Mouse (Mus musculus): Measurements from ENCODE around the gene Itm2b. TPM values are rescaled to one million over a fixed set of nuclear protein-coding genes. Genes with fewer than 3 reads are reported as not detected.

The Itm2b gene
- polyA plus RNA-seq, 1 experiment from 2014 or later: 605 TPM

- H3K4me1 ChIP-seq (ENCODE audit: control insufficient read depth, low read depth, low read length): peaks cover 35% of the 10 kb centered on the region
- H3K9ac ChIP-seq (ENCODE audit: low read depth, low read length): peak overlapping the region; percentile 97
- H3K27ac ChIP-seq (ENCODE audit: low read length): peak overlapping the region; percentile 95
- ATAC-seq (ENCODE audit: low read depth): peak; percentile 9
- peak overlapping the region; percentile 98 for H3K4me3 ChIP-seq (ENCODE audit: low read depth, low read length)
- no peaks in the 10 kb centered on the region for H3K9me3 ChIP-seq (replicated peaks; ENCODE audit: control insufficient read depth, low read length)
- H3K4me2 ChIP-seq (ENCODE audit: low read depth, low read length): peak overlapping the region; percentile 92
- H3K27me3 ChIP-seq (ENCODE audit: control insufficient read depth, insufficient read depth, low read depth, low read length): no peaks in the 10 kb centered on the region
- peaks cover 3% of the 10 kb centered on the region for H3K36me3 ChIP-seq (ENCODE audit: control insufficient read depth, insufficient read depth)
- WGBS (ENCODE audit: insufficient replicate concordance): under 1% methylated on average over 55 of the region's 55 CpGs
Observed at GRCm38 (mm10) chr14:73324634-73325455, 60.2 kb downstream of the Itm2b start.

- Histone ChIP-seq H3K9ac (ENCODE audit: low read depth, low read length) (peak overlapping the region; percentile 97), H3K4me3 (ENCODE audit: low read depth, low read length) (peak overlapping the region; percentile 98)
- 53% methylated on average over 2 of the region's 2 CpGs for WGBS (ENCODE audit: insufficient replicate concordance)
Observed at GRCm38 (mm10) chr14:73323965-73324364, 61.1 kb downstream of the Itm2b start.

GRCm38 (mm10) chr14:73322142-73322541 is 62.9 kb downstream of the Itm2b start:
- ATAC-seq (ENCODE audit: low read depth): peak; percentile 25
- peak overlapping the region; percentile 92 for H3K4me2 ChIP-seq (ENCODE audit: low read depth, low read length)
- H3K27ac ChIP-seq (ENCODE audit: low read length): peak overlapping the region; percentile 90
- H3K27me3 ChIP-seq (ENCODE audit: control insufficient read depth, insufficient read depth, low read depth, low read length): no peaks in the 10 kb centered on the region
- H3K9me3 ChIP-seq (replicated peaks; ENCODE audit: control insufficient read depth, low read length): no peaks in the 10 kb centered on the region
- H3K36me3 ChIP-seq (ENCODE audit: control insufficient read depth, insufficient read depth): peaks cover 8% of the 10 kb centered on the region
- H3K4me1 ChIP-seq (ENCODE audit: control insufficient read depth, low read depth, low read length): peaks cover 40% of the 10 kb centered on the region
- peak overlapping the region; percentile 52 for H3K9ac ChIP-seq (ENCODE audit: low read depth, low read length)
- 14% methylated on average over 3 of the region's 3 CpGs for WGBS (ENCODE audit: insufficient replicate concordance)
- peak overlapping the region; percentile 50 for H3K4me3 ChIP-seq (ENCODE audit: low read depth, low read length)

More at GRCm38 (mm10) chr14:73323965-73324364, 61.1 kb downstream of the Itm2b start:
- no peak for ATAC-seq (ENCODE audit: low read depth)
- no peaks in the 10 kb centered on the region for H3K27me3 ChIP-seq (ENCODE audit: control insufficient read depth, insufficient read depth, low read depth, low read length)
- H3K4me1 ChIP-seq (ENCODE audit: control insufficient read depth, low read depth, low read length): peaks cover 36% of the 10 kb centered on the region
- peak overlapping the region; percentile 92 for H3K4me2 ChIP-seq (ENCODE audit: low read depth, low read length)
- H3K9me3 ChIP-seq (replicated peaks; ENCODE audit: control insufficient read depth, low read length): no peaks in the 10 kb centered on the region
- peak overlapping the region; percentile 44; the same call in 1 of the 2 replicates for H3K27ac ChIP-seq (ENCODE audit: low read length)
- H3K36me3 ChIP-seq (ENCODE audit: control insufficient read depth, insufficient read depth): peaks cover 4% of the 10 kb centered on the region

- Histone ChIP-seq H3K4me1 (ENCODE audit: control insufficient read depth, low read depth, low read length) (peaks cover 28% of the 10 kb centered on the region), H3K9me3 (replicated peaks; ENCODE audit: control insufficient read depth, low read length) (no peaks in the 10 kb centered on the region), H3K27me3 (ENCODE audit: control insufficient read depth, insufficient read depth, low read depth, low read length) (no peaks in the 10 kb centered on the region), H3K36me3 (ENCODE audit: control insufficient read depth, insufficient read depth) (peaks cover 8% of the 10 kb centered on the region), H3K9ac (ENCODE audit: low read depth, low read length) (no peak overlapping the region), H3K27ac (ENCODE audit: low read length) (no peak overlapping the region), H3K4me3 (ENCODE audit: low read depth, low read length) (no peak overlapping the region), H3K4me2 (ENCODE audit: low read depth, low read length) (no peak overlapping the region)
- ATAC-seq (ENCODE audit: low read depth): no peak
Observed at GRCm38 (mm10) chr14:73316933-73317332, 68.2 kb downstream of the Itm2b start.

GRCm38 (mm10) chr14:73313864-73314263 is 71.2 kb downstream of the Itm2b start:
- Histone ChIP-seq H3K4me2 (ENCODE audit: low read depth, low read length) (no peak overlapping the region), H3K27ac (ENCODE audit: low read length) (no peak overlapping the region), H3K9me3 (replicated peaks; ENCODE audit: control insufficient read depth, low read length) (no peaks in the 10 kb centered on the region), H3K27me3 (ENCODE audit: control insufficient read depth, insufficient read depth, low read depth, low read length) (no peaks in the 10 kb centered on the region), H3K4me3 (ENCODE audit: low read depth, low read length) (no peak overlapping the region), H3K4me1 (ENCODE audit: control insufficient read depth, low read depth, low read length) (peaks cover 14% of the 10 kb centered on the region), H3K36me3 (ENCODE audit: control insufficient read depth, insufficient read depth) (peaks cover 3% of the 10 kb centered on the region), H3K9ac (ENCODE audit: low read depth, low read length) (no peak overlapping the region)
- 78% methylated on average over 4 of the region's 4 CpGs for WGBS (ENCODE audit: insufficient replicate concordance)
- no peak for ATAC-seq (ENCODE audit: low read depth)

GRCm38 (mm10) chr14:73313396-73313795 is 71.7 kb downstream of the Itm2b start:
- Histone ChIP-seq H3K4me3 (ENCODE audit: low read depth, low read length) (no peak overlapping the region), H3K9ac (ENCODE audit: low read depth, low read length) (no peak overlapping the region), H3K4me1 (ENCODE audit: control insufficient read depth, low read depth, low read length) (peaks cover 11% of the 10 kb centered on the region), H3K4me2 (ENCODE audit: low read depth, low read length) (no peak overlapping the region), H3K27me3 (ENCODE audit: control insufficient read depth, insufficient read depth, low read depth, low read length) (no peaks in the 10 kb centered on the region), H3K9me3 (replicated peaks; ENCODE audit: control insufficient read depth, low read length) (no peaks in the 10 kb centered on the region), H3K36me3 (ENCODE audit: control insufficient read depth, insufficient read depth) (no peaks in the 10 kb centered on the region; the same call in 1 of the 2 replicates), H3K27ac (ENCODE audit: low read length) (no peak overlapping the region)
- peak; percentile 66 for ATAC-seq (ENCODE audit: low read depth)
- WGBS (ENCODE audit: insufficient replicate concordance): 45% methylated on average over 5 of the region's 5 CpGs

- Histone ChIP-seq H3K27me3 (ENCODE audit: control insufficient read depth, insufficient read depth, low read depth, low read length) (no peaks in the 10 kb centered on the region), H3K9ac (ENCODE audit: low read depth, low read length) (no peak overlapping the region), H3K27ac (ENCODE audit: low read length) (no peak overlapping the region), H3K4me1 (ENCODE audit: control insufficient read depth, low read depth, low read length) (peaks cover 11% of the 10 kb centered on the region), H3K4me2 (ENCODE audit: low read depth, low read length) (no peak overlapping the region), H3K36me3 (ENCODE audit: control insufficient read depth, insufficient read depth) (no peaks in the 10 kb centered on the region; the same call in 1 of the 2 replicates), H3K9me3 (replicated peaks; ENCODE audit: control insufficient read depth, low read length) (no peaks in the 10 kb centered on the region), H3K4me3 (ENCODE audit: low read depth, low read length) (no peak overlapping the region)
- ATAC-seq (ENCODE audit: low read depth): no peak
- WGBS (ENCODE audit: insufficient replicate concordance): 82% methylated on average over 5 of the region's 5 CpGs
Observed at GRCm38 (mm10) chr14:73312909-73313308, 72.2 kb downstream of the Itm2b start.

Other genes starting within 250 kb of the Itm2b start
- gene Lpar6, start 147.4 kb downstream of the Itm2b start, polyA plus RNA-seq (2015; fragmentation: Nextera tagmentation; extraction: Ambion mirVana): 5.9 TPM in 2 replicates
- 16.7 and 18.5 TPM in 2 replicates for gene Rb1, start 59.5 kb downstream of the Itm2b start, polyA plus RNA-seq (2015; fragmentation: Nextera tagmentation; extraction: Ambion mirVana)
- 24.4 and 26.5 TPM in 2 replicates for gene Med4, start 124.7 kb upstream of the Itm2b start, polyA plus RNA-seq (2015; fragmentation: Nextera tagmentation; extraction: Ambion mirVana)
- 46.9 and 49.9 TPM in 2 replicates for gene Sucla2, start 140.0 kb upstream of the Itm2b start, polyA plus RNA-seq (2015; fragmentation: Nextera tagmentation; extraction: Ambion mirVana)
- 2.4 and 2.5 TPM in 2 replicates for gene Nudt15, start 163.0 kb upstream of the Itm2b start, polyA plus RNA-seq (2015; fragmentation: Nextera tagmentation; extraction: Ambion mirVana)